Mouse (Mus musculus) adrenal gland, postnatal 36 days (tissue): ENCODE measurements around the gene Ccdc33. TPM values are rescaled to one million over a fixed set of nuclear protein-coding genes. Genes with fewer than 3 reads are reported as not detected.

Experiments used
- DNase-seq, 2 experiments: peaks; one replicate each; pipeline ENCODE4 v3.0.0; 2021; ENCODE audit warnings: mixed read lengths in 1 of 2
- total RNA-seq, 2 experiments: library from RNA; stranded (reverse); gene quantifications; 2 replicates each; pipeline ENCODE4 v1.2.3; 2021

Ccdc33 gene
- total RNA-seq, 2 experiments from 2014 or later = 0.99 TPM; not detected in 1

- DNase-seq = peak; percentile 78 to 82
These were observed 107.6 kb downstream of the Ccdc33 start for GRCm38 (mm10) chr9:58011027-58011426.

GRCm38 (mm10) chr9:58009588-58009987, 109.0 kb downstream of the Ccdc33 start:
- DNase-seq = no peak

- DNase-seq = peak; percentile 90 to 91
These were observed 109.6 kb downstream of the Ccdc33 start for GRCm38 (mm10) chr9:58009015-58009362.

GRCm38 (mm10) chr9:58008336-58009014, 110.1 kb downstream of the Ccdc33 start:
- peak in 1 of 2 experiments; percentile 49 for DNase-seq

- no peak for DNase-seq
These were observed 112.7 kb downstream of the Ccdc33 start, which contains the start of gene Cyp11a1 for GRCm38 (mm10) chr9:58005753-58006461. Cyp11a1 (plus strand) TSS chr9:58006411.

- peak; percentile 73 to 77 for DNase-seq
These were observed 115.4 kb downstream of the Ccdc33 start for GRCm38 (mm10) chr9:58003272-58003671.

- DNase-seq = peak; percentile 77 to 86
These were observed 118.9 kb downstream of the Ccdc33 start for GRCm38 (mm10) chr9:57999676-58000075.

GRCm38 (mm10) chr9:57998685-57999084, 119.9 kb downstream of the Ccdc33 start:
- no peak for DNase-seq

GRCm38 (mm10) chr9:57998032-57998659, 120.5 kb downstream of the Ccdc33 start:
- peak; percentile 48 to 65 for DNase-seq

GRCm38 (mm10) chr9:57997511-57998031, 121.1 kb downstream of the Ccdc33 start:
- no peak for DNase-seq

- DNase-seq = no peak
These were observed 123.3 kb downstream of the Ccdc33 start for GRCm38 (mm10) chr9:57995282-57995681.

- no peak for DNase-seq
These were observed 125.6 kb downstream of the Ccdc33 start for GRCm38 (mm10) chr9:57992781-57993591.

GRCm38 (mm10) chr9:57992060-57992459, 126.6 kb downstream of the Ccdc33 start:
- no peak for DNase-seq

GRCm38 (mm10) chr9:57990438-57991110, 128.0 kb downstream of the Ccdc33 start:
- peak; percentile 55 to 77 for DNase-seq

- no peak for DNase-seq
These were observed 129.3 kb downstream of the Ccdc33 start for GRCm38 (mm10) chr9:57989309-57989708.

GRCm38 (mm10) chr9:57988098-57988497, 130.5 kb downstream of the Ccdc33 start:
- DNase-seq = no peak

- DNase-seq = no peak
These were observed 132.3 kb downstream of the Ccdc33 start for GRCm38 (mm10) chr9:57986293-57986692.

GRCm38 (mm10) chr9:57985304-57985703, 133.3 kb downstream of the Ccdc33 start:
- DNase-seq = no peak

GRCm38 (mm10) chr9:57980570-57980969, 138.1 kb downstream of the Ccdc33 start:
- DNase-seq = no peak

- no peak for DNase-seq
These were observed 139.8 kb downstream of the Ccdc33 start for GRCm38 (mm10) chr9:57978858-57979257.
